Mouse (Mus musculus): ENCODE results near the gene Otud7a. TPM values are rescaled to one million over a fixed set of nuclear protein-coding genes. Genes with fewer than 3 reads are reported as not detected.

Otud7a gene
- polyA plus RNA-seq, 1 experiment from 2014 or later: 0.29 TPM

- Histone ChIP-seq H3K4me3 (no peak overlapping the region), H3K36me3 (no peaks in the 10 kb centered on the region), H3K9me3 (no peaks in the 10 kb centered on the region), H3K4me2 (replicated peaks) (no peak overlapping the region), H3K9ac (no peak overlapping the region), H3K27me3 (no peaks in the 10 kb centered on the region), H3K27ac (no peak overlapping the region), H3K4me1 (no peaks in the 10 kb centered on the region)
- ATAC-seq (ENCODE audit: low FRiP score, low read depth): no peak
- 67% methylated on average over 2 of the region's 2 CpGs for WGBS
Observed at GRCm38 (mm10) chr7:63586184-63586870, 141.8 kb downstream of the Otud7a start.

- Histone ChIP-seq H3K4me3 (no peak overlapping the region), H3K36me3 (no peaks in the 10 kb centered on the region), H3K4me2 (replicated peaks) (no peak overlapping the region), H3K4me1 (no peaks in the 10 kb centered on the region), H3K9me3 (no peaks in the 10 kb centered on the region), H3K27me3 (no peaks in the 10 kb centered on the region), H3K9ac (no peak overlapping the region), H3K27ac (no peak overlapping the region)
- no peak for ATAC-seq (ENCODE audit: low FRiP score, low read depth)
- WGBS: 61% methylated on average over 2 of the region's 2 CpGs
Observed at GRCm38 (mm10) chr7:63590305-63590704, 145.8 kb downstream of the Otud7a start.

GRCm38 (mm10) chr7:63591322-63591721 is 146.8 kb downstream of the Otud7a start:
- Histone ChIP-seq H3K36me3 (no peaks in the 10 kb centered on the region), H3K4me1 (no peaks in the 10 kb centered on the region), H3K4me3 (no peak overlapping the region), H3K27me3 (no peaks in the 10 kb centered on the region), H3K4me2 (replicated peaks) (no peak overlapping the region), H3K9ac (no peak overlapping the region), H3K9me3 (no peaks in the 10 kb centered on the region), H3K27ac (no peak overlapping the region)
- no peak for ATAC-seq (ENCODE audit: low FRiP score, low read depth)
- WGBS: 50% methylated on average over 4 of the region's 4 CpGs

- Histone ChIP-seq H3K9me3 (no peaks in the 10 kb centered on the region), H3K4me2 (replicated peaks) (no peak overlapping the region), H3K27ac (no peak overlapping the region), H3K36me3 (no peaks in the 10 kb centered on the region), H3K4me3 (no peak overlapping the region), H3K4me1 (no peaks in the 10 kb centered on the region), H3K27me3 (no peaks in the 10 kb centered on the region), H3K9ac (no peak overlapping the region)
- 58% methylated on average over 3 of the region's 3 CpGs for WGBS
- ATAC-seq (ENCODE audit: low FRiP score, low read depth): no peak
Observed at GRCm38 (mm10) chr7:63592061-63592460, 147.5 kb downstream of the Otud7a start.

GRCm38 (mm10) chr7:63604827-63605226 is 160.3 kb downstream of the Otud7a start:
- no peak for ATAC-seq (ENCODE audit: low FRiP score, low read depth)
- H3K27ac ChIP-seq: no peak overlapping the region
- no peak overlapping the region for H3K4me2 ChIP-seq (replicated peaks)
- no peaks in the 10 kb centered on the region for H3K9me3 ChIP-seq
- no peaks in the 10 kb centered on the region for H3K27me3 ChIP-seq
- H3K4me1 ChIP-seq: no peaks in the 10 kb centered on the region
- H3K9ac ChIP-seq: no peak overlapping the region
- no peak overlapping the region for H3K4me3 ChIP-seq
- WGBS: 90% methylated on average over 1 of the region's 1 CpGs
- H3K36me3 ChIP-seq: no peaks in the 10 kb centered on the region

- WGBS: 88% methylated on average over 3 of the region's 3 CpGs
- H3K4me2 ChIP-seq (replicated peaks): no peak overlapping the region
- no peaks in the 10 kb centered on the region for H3K9me3 ChIP-seq
- H3K4me3 ChIP-seq: no peak overlapping the region
- no peak overlapping the region for H3K27ac ChIP-seq
- H3K27me3 ChIP-seq: no peaks in the 10 kb centered on the region
- no peaks in the 10 kb centered on the region for H3K36me3 ChIP-seq
- no peak overlapping the region for H3K9ac ChIP-seq
- ATAC-seq (ENCODE audit: low FRiP score, low read depth): no peak
- no peaks in the 10 kb centered on the region for H3K4me1 ChIP-seq
Observed at GRCm38 (mm10) chr7:63617018-63617417, 172.5 kb downstream of the Otud7a start.

- Histone ChIP-seq H3K27me3 (no peaks in the 10 kb centered on the region), H3K4me3 (no peak overlapping the region), H3K9me3 (no peaks in the 10 kb centered on the region), H3K9ac (no peak overlapping the region), H3K4me2 (replicated peaks) (no peak overlapping the region), H3K27ac (no peak overlapping the region), H3K36me3 (no peaks in the 10 kb centered on the region), H3K4me1 (no peaks in the 10 kb centered on the region)
- WGBS: 85% methylated on average over 5 of the region's 5 CpGs
- no peak for ATAC-seq (ENCODE audit: low FRiP score, low read depth)
Observed at GRCm38 (mm10) chr7:63620776-63621340, 176.3 kb downstream of the Otud7a start.

GRCm38 (mm10) chr7:63637651-63638050 is 193.1 kb downstream of the Otud7a start:
- no peak for ATAC-seq (ENCODE audit: low FRiP score, low read depth)
- 80% methylated on average over 3 of the region's 3 CpGs for WGBS
- H3K4me3 ChIP-seq: no peak overlapping the region

GRCm38 (mm10) chr7:63644002-63644401 is 199.5 kb downstream of the Otud7a start:
- Histone ChIP-seq H3K4me1 (no peaks in the 10 kb centered on the region), H3K27ac (no peak overlapping the region), H3K4me3 (no peak overlapping the region), H3K9me3 (no peaks in the 10 kb centered on the region), H3K4me2 (replicated peaks) (no peak overlapping the region), H3K9ac (no peak overlapping the region), H3K36me3 (no peaks in the 10 kb centered on the region), H3K27me3 (no peaks in the 10 kb centered on the region)
- no peak for ATAC-seq (ENCODE audit: low FRiP score, low read depth)
- WGBS: 80% methylated on average over 1 of the region's 1 CpGs

More at GRCm38 (mm10) chr7:63637651-63638050, 193.1 kb downstream of the Otud7a start:
- Histone ChIP-seq H3K4me1 (no peaks in the 10 kb centered on the region), H3K27me3 (no peaks in the 10 kb centered on the region), H3K4me2 (replicated peaks) (no peak overlapping the region), H3K36me3 (no peaks in the 10 kb centered on the region), H3K27ac (no peak overlapping the region), H3K9ac (no peak overlapping the region), H3K9me3 (no peaks in the 10 kb centered on the region)

GRCm38 (mm10) chr7:63647136-63647535 is 202.6 kb downstream of the Otud7a start:
- no peak for ATAC-seq (ENCODE audit: low FRiP score, low read depth)
- H3K36me3 ChIP-seq: no peaks in the 10 kb centered on the region
- no peak overlapping the region for H3K27ac ChIP-seq
- no peaks in the 10 kb centered on the region for H3K27me3 ChIP-seq
- H3K4me1 ChIP-seq: no peaks in the 10 kb centered on the region
- no peaks in the 10 kb centered on the region for H3K9me3 ChIP-seq
- no peak overlapping the region for H3K4me2 ChIP-seq (replicated peaks)
- 75% methylated on average over 1 of the region's 1 CpGs for WGBS
- no peak overlapping the region for H3K4me3 ChIP-seq
- no peak overlapping the region for H3K9ac ChIP-seq

- 79% methylated on average over 1 of the region's 1 CpGs for WGBS
- no peaks in the 10 kb centered on the region for H3K4me1 ChIP-seq
- no peak overlapping the region for H3K27ac ChIP-seq
- H3K36me3 ChIP-seq: no peaks in the 10 kb centered on the region
- no peak overlapping the region for H3K9ac ChIP-seq
- ATAC-seq (ENCODE audit: low FRiP score, low read depth): no peak
- no peak overlapping the region for H3K4me2 ChIP-seq (replicated peaks)
- H3K27me3 ChIP-seq: no peaks in the 10 kb centered on the region
- no peak overlapping the region for H3K4me3 ChIP-seq
- peaks cover 7% of the 10 kb centered on the region; the same call in 1 of the 2 replicates for H3K9me3 ChIP-seq
Observed at GRCm38 (mm10) chr7:63660261-63660660, 215.7 kb downstream of the Otud7a start.

- H3K9ac ChIP-seq: no peak overlapping the region
- peaks cover 3% of the 10 kb centered on the region; the same call in 1 of the 2 replicates for H3K9me3 ChIP-seq
- H3K4me3 ChIP-seq: no peak overlapping the region
- peaks cover under 1% of the 10 kb centered on the region; the same call in 1 of the 2 replicates for H3K4me1 ChIP-seq
- no peak overlapping the region for H3K27ac ChIP-seq
- ATAC-seq (ENCODE audit: low FRiP score, low read depth): no peak
- H3K27me3 ChIP-seq: peaks cover 6% of the 10 kb centered on the region; the same call in 1 of the 2 replicates
- WGBS: 75% methylated on average over 3 of the region's 3 CpGs
- no peaks in the 10 kb centered on the region for H3K36me3 ChIP-seq
- no peak overlapping the region for H3K4me2 ChIP-seq (replicated peaks)
Observed at GRCm38 (mm10) chr7:63662757-63663156, 218.2 kb downstream of the Otud7a start.

GRCm38 (mm10) chr7:63665496-63665895 is 220.9 kb downstream of the Otud7a start:
- H3K27ac ChIP-seq: no peak overlapping the region
- H3K9me3 ChIP-seq: no peaks in the 10 kb centered on the region
- no peak overlapping the region for H3K4me3 ChIP-seq
- no peak overlapping the region for H3K4me2 ChIP-seq (replicated peaks)
- WGBS: 79% methylated on average over 3 of the region's 3 CpGs
- ATAC-seq (ENCODE audit: low FRiP score, low read depth): no peak
- H3K9ac ChIP-seq: no peak overlapping the region
- peaks cover 6% of the 10 kb centered on the region; the same call in 1 of the 2 replicates for H3K27me3 ChIP-seq
- no peaks in the 10 kb centered on the region for H3K36me3 ChIP-seq
- peaks cover 14% of the 10 kb centered on the region for H3K4me1 ChIP-seq
